In genomic region chr2:179307286-179307931, GRCm38 (mm10) we compare ENCODE assay signal across 9 mouse cellular contexts.
DNase-seq lines count a peak whose midpoint lies in the region; ATAC-seq lines count a peak whose summit lies in the region.
"Had no signal": no experiment of that assay in that cellular context is flagged by ENCODE, and none has a peak within 500 bp of the region (broad histone marks: within the 10 kb centered on the region; RNA-seq: fewer than 3 reads in every experiment).

No protein-coding gene starts in this region.

- H3K27me3 ChIP-seq in forebrain, embryonic 11.5 days (ENCODE audit: control insufficient read depth, insufficient read depth, low read length): no peaks in the 10 kb centered on the region; the same call in 1 of the 2 replicates

- no peak overlapping the region for H3K4me2 ChIP-seq in forebrain, embryonic 11.5 days (ENCODE audit: low read depth, low read length, severe bottlenecking)

- H3K36me3 ChIP-seq in forebrain, embryonic 11.5 days (ENCODE audit: control insufficient read depth, insufficient read depth, low read length): no peaks in the 10 kb centered on the region

- ATAC-seq in forebrain, embryonic 11.5 days (replicated peaks; ENCODE audit: low FRiP score): peak; percentile 81

- no peaks in the 10 kb centered on the region for H3K9me3 ChIP-seq in forebrain, embryonic 11.5 days (ENCODE audit: control insufficient read depth, low read length)

- H3K4me3 ChIP-seq in forebrain, embryonic 11.5 days (ENCODE audit: low read depth, low read length): no peak overlapping the region

- 7% methylated on average over 11 of the region's 11 CpGs for WGBS in forebrain, embryonic 11.5 days

- peak; percentile 38 to 47 for DNase-seq in cerebellum, postnatal 10 days
- DNase-seq in cerebellum, postnatal 14 days: no peak
- peak; percentile 4 for DNase-seq in ES-CJ7 (ENCODE audit: low read depth, low spot score)
- DNase-seq in forebrain, embryonic 11.5 days (ENCODE audit: low spot score): peak; percentile 68
- DNase-seq in lung, postnatal 4 days: peak; percentile 12 to 28
- no peak for DNase-seq in T-cell, adult 2 months (ENCODE audit: low spot score)
- DNase-seq in adrenal gland, postnatal 4 days (ENCODE audit: low spot score in 2 of 2): no peak
- DNase-seq in heart, adult 9 months (ENCODE audit: low spot score in 2 of 2): no peak
- DNase-seq: gastrocnemius, postnatal 36 days had no signal

- H3K27ac ChIP-seq in forebrain, embryonic 11.5 days (ENCODE audit: low read depth, low read length): no peak overlapping the region

- no peak overlapping the region for H3K9ac ChIP-seq in forebrain, embryonic 11.5 days (ENCODE audit: low read length)

- peaks cover 15% of the 10 kb centered on the region for H3K4me1 ChIP-seq in forebrain, embryonic 11.5 days (replicated peaks; ENCODE audit: control insufficient read depth, insufficient read depth, low read length)

Comparison
In these comparisons a context has a peak if more than half of its experiments do, and no peak if none do; other contexts are left out.
1. DNase-seq: peak in cerebellum, postnatal 10 days (2 of 2), ES-CJ7 (single experiment), forebrain, embryonic 11.5 days (single experiment) and lung, postnatal 4 days (2 of 2); none in cerebellum, postnatal 14 days (0 of 2), T-cell, adult 2 months (single experiment), adrenal gland, postnatal 4 days (0 of 2) and heart, adult 9 months (0 of 2).